Mouse (Mus musculus): ENCODE data around the gene Mical2.

DNA sequence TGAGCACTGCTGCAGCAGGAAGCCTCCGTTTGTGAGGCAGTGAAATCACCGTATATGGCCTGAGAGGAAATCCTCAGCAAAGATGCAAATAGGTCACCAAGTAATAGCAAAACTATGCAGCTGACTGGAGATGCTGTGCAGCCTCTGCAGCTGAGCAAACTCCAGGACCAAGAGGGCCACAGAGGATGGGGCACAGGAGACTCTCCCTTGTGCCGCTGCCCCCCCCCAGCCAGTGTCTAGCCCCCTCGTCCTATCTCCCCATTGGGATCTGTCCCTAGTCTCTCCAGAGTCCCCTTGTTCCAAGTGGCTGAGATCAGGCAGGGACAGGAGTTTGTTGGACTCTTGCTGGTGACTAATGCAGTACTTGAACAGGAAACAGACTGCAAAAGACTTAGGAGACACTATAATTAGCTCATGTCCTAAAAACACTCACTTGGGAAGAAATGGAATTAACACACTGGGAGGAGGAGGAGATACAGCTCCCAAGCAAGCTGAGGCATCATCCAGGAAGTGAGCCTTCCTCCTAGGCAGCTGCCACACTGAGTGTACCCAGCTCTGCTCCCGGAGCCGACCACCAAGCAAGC, 21.2 kb upstream of the Mical2 start:
- no peak for TF ChIP-seq POLR2A (IDR thresholded peaks at IDR 0.05; ENCODE audit: borderline replicate concordance, low read depth, low read length)
- TF ChIP-seq CTCF (IDR thresholded peaks at IDR 0.05; ENCODE audit: low read depth, low read length), result no peak

Measured in bone marrow macrophage, adult 2 months (primary cell).